Mouse (Mus musculus): ENCODE measurements around the gene Tceanc.

The Tceanc gene

DNA sequence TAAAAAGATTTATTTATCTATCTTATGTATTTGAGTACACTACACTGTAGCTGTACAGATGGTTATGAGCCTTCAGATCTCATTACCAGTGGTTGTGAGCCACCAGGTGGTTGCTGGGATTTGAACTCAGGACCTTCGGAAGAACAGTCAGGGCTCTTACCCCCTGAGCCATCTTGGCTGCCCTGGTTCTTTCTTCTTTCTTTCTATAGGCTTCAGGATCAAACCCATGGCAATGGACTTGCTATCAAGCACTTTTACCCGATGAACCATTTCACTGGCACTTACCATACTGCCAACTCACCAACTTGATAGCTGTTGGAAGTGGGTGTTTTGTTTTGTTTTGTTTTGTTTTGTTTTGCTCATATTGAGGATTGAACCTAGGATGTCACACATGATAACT, 23.3 kb downstream of the Tceanc start:
- DNase-seq (ENCODE audit: inconsistent ontology term) = no peak

GRCm38 (mm10) chrX:166479365-166479983, 38.9 kb downstream of the Tceanc start, which contains the start of gene Rab9:
Rab9 (minus strand) TSS chrX:166479867.
- DNase-seq (ENCODE audit: inconsistent ontology term) = peak; percentile 96

GRCm38 (mm10) chrX:166478631-166479364, 39.6 kb downstream of the Tceanc start:
- DNase-seq (ENCODE audit: inconsistent ontology term) = peak; percentile 14

- DNase-seq (ENCODE audit: inconsistent ontology term) = no peak
These were observed 41.0 kb downstream of the Tceanc start for GRCm38 (mm10) chrX:166477393-166477792.

GRCm38 (mm10) chrX:166472612-166473011, 45.8 kb downstream of the Tceanc start:
- DNase-seq (ENCODE audit: inconsistent ontology term) = no peak

DNA sequence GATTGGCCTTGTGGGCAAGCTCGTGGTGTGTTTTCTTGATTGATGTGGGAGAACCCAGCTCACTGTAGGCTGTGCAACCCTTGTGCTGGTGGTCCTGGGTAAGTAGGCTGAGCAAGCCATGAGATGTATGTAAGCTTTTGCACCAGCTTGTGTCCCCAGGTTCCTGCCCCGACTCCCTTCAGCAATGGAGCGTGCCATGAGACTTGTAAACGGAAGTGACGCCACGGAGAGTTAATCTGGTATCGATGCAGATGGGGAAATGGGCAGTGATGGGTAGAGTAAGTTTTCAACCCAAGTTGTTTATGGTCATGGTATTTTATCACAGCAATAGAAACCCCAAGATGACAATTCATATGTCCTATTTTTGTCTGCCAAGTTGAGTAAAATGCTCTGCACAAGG, 50.0 kb downstream of the Tceanc start:
- DNase-seq (ENCODE audit: inconsistent ontology term) = no peak

DNA sequence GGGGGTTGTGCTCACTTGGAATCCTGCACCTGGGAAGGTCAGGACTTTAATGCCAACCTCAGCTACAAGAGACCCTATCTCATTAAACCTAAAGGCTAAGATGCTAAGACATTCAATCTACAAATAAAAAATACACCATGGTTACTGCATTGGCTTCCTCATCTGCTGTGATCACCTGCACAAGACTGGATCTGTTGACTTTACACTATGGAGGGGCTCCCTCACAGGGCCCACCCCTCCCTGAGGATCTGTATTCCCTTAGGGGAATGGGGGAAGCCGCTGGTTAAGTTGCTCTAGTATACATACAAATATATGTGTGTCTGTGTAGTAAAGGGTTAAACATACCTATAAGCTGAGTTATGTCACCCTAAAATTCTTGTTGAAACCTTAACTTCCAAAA, 62.8 kb downstream of the Tceanc start:
- no peak for DNase-seq (ENCODE audit: inconsistent ontology term)

DNA sequence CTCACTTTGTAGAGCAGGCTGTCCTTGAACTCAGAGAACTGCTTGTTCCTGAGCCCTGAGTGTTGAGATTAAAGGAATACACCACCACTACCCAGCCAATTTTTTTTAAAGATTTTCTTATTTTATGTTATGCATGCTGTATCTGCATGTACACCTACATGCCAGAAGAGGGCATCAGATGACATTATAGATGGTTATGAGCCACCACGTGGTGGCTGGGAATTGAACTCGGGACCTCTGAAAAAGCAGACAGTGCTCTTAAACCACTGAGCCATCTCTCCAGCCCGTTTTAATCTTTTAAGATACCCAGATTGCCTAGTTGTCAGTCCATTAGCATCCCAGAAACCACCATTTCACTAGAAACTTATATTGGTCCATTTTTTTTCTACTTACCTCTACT, 64.0 kb downstream of the Tceanc start:
- DNase-seq (ENCODE audit: inconsistent ontology term) = no peak

DNA sequence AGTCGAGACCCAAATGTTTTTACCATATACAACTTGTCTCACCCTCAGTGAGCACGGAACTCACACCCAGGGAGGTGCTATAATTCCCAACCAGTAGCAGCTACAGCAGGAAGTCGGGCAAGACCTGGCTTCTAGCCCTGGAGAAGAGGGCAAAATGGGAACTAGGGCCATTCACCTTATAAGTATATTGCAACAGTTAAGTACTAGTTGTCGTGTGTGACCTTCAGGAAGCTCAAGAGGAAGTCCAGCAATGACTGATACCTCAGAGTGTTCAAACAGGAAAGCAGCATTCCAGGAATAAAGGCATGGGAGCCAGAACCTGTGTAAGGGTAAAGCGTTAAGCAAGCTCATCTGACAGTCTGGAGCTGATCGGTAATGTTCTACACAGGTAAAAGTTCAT, 64.8 kb downstream of the Tceanc start:
- DNase-seq (ENCODE audit: inconsistent ontology term) = no peak
